In genomic region chr7:42551766-42552165, GRCm38 (mm10) we compare ENCODE assay signal across 39 mouse cellular contexts. TPM values are rescaled to one million over a fixed set of nuclear protein-coding genes. Genes with fewer than 3 reads are reported as not detected.
"Had no signal": no experiment of that assay in that cellular context is flagged by ENCODE, and none has a peak within 500 bp of the region (broad histone marks: within the 10 kb centered on the region; RNA-seq: fewer than 3 reads in every experiment).

No protein-coding gene starts in this region.

- DNase-seq: gastrocnemius, postnatal 14 days; gastrocnemius, postnatal 36 days; heart, adult 11 months; heart, adult 2 months; heart, postnatal 14 days; heart, postnatal 36 days; kidney, adult 18-20 months; kidney, adult 8-10 months; kidney, postnatal 10 days; kidney, postnatal 25 days; kidney, postnatal 4 days; left cerebral cortex, postnatal 4 days had no signal

- H3K4me1 ChIP-seq: heart, embryonic 13.5 days; heart, embryonic 15.5 days; hindbrain, embryonic 13.5 days; hindbrain, embryonic 15.5 days; intestine, embryonic 15.5 days; limb, embryonic 13.5 days; limb, embryonic 15.5 days; liver, embryonic 12.5 days had no signal

- H3K4me3 ChIP-seq: heart, adult 2 months; heart, embryonic 13.5 days; heart, embryonic 15.5 days; hindbrain, embryonic 13.5 days; hindbrain, embryonic 15.5 days; intestine, embryonic 15.5 days; layer of hippocampus, adult 2 months; limb, embryonic 13.5 days; limb, embryonic 15.5 days; liver, embryonic 12.5 days had no signal

- H3K36me3 ChIP-seq: heart, embryonic 13.5 days; heart, embryonic 15.5 days; hindbrain, embryonic 13.5 days; hindbrain, embryonic 15.5 days; intestine, embryonic 15.5 days; limb, embryonic 13.5 days; limb, embryonic 15.5 days; liver, embryonic 12.5 days had no signal

- H3K27me3 ChIP-seq: heart, embryonic 13.5 days; heart, embryonic 15.5 days; hindbrain, embryonic 13.5 days; hindbrain, embryonic 15.5 days; intestine, embryonic 15.5 days; limb, embryonic 13.5 days; limb, embryonic 15.5 days; liver, embryonic 12.5 days had no signal

- H3K9me3 ChIP-seq: heart, embryonic 15.5 days; intestine, embryonic 15.5 days; limb, embryonic 15.5 days had no signal

- H3K27ac ChIP-seq: heart, adult 2 months; heart, embryonic 13.5 days; heart, embryonic 15.5 days; hindbrain, embryonic 13.5 days; hindbrain, embryonic 15.5 days; intestine, embryonic 15.5 days; layer of hippocampus, adult 2 months; limb, embryonic 13.5 days; limb, embryonic 15.5 days; liver, embryonic 12.5 days; liver, embryonic 14.5 days had no signal

- H3K9ac ChIP-seq: heart, embryonic 13.5 days; heart, embryonic 15.5 days; hindbrain, embryonic 13.5 days; hindbrain, embryonic 15.5 days; intestine, embryonic 15.5 days; limb, embryonic 13.5 days; limb, embryonic 15.5 days; liver, embryonic 12.5 days; liver, embryonic 14.5 days had no signal

RNA-seq across cellular contexts. Expression of gene Gm21028, which starts 26.6 kb away (rescaled TPM):
- total RNA-seq: gastrocnemius, adult 18-20 months; gastrocnemius, adult 8-10 months; gastrocnemius, postnatal 14 days; gastrocnemius, postnatal 36 days; heart, adult 2 months; heart, postnatal 14 days; heart, postnatal 36 days; hematopoietic stem cell, adult 5-6 weeks; layer of hippocampus, adult 2 months; layer of hippocampus, postnatal 10 days; layer of hippocampus, postnatal 25 days; left cerebral cortex, adult 8-10 months; left cerebral cortex, postnatal 10 days; left cerebral cortex, postnatal 25 days; left cerebral cortex, postnatal 4 days; liver, adult 2 months had no signal
- polyA plus RNA-seq: gonadal fat pad, adult 2 months; heart, adult 2 months; heart, embryonic 11.5 days; heart, embryonic 13.5 days; heart, embryonic 15.5 days; heart, postnatal 0 days; hindbrain, embryonic 11.5 days; hindbrain, embryonic 13.5 days; hindbrain, embryonic 15.5 days; inflammation-experienced regulatory T-cells, adult 6 months; intestine, embryonic 15.5 days; intestine, postnatal 0 days; kidney, embryonic 14.5 days; kidney, embryonic 16.5 days; limb, embryonic 13.5 days; limb, embryonic 15.5 days; liver, adult 2 months; liver, embryonic 12.5 days; liver, embryonic 14.5 days had no signal

RNA-seq across cellular contexts. Expression of gene Zfp977, which starts 40.6 kb away (rescaled TPM):
- polyA plus RNA-seq: inflammation-experienced regulatory T-cells, adult 6 months had no signal
